Mouse (Mus musculus): ENCODE results near the gene Olfr1461.

Olfr1461 gene

DNA sequence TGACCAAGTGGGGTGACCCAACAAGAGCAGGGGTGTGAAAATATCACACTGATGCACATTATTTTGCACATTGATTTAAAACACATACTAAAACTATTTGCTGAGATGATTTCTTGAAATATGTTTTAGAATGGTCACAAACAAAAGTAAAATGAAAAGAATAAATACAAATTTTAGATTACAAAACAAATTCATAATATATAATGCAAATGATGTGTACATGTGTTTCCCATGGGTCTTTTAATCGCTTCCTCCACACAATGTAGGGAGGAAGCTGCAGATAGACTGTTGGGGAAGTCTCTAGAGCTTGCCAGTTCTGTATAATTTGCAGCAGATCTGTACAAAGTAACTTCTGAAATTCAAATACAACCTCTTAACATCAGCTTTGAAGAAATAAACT is at the start of gene Olfr1461:
Olfr1461 (plus strand) TSS at position 301 of the 400 bp plus-strand sequence.
- in situ Hi-C loops (cut with MboI; ENCODE audit: unreplicated experiment in 2 of 2), result no loop called here

- in situ Hi-C loops (cut with MboI; ENCODE audit: unreplicated experiment in 2 of 2), result no loop called here
Observed at GRCm38 (mm10) chr19:13149449-13149848, 13.4 kb upstream of the Olfr1461 start, which contains the start of gene Olfr1459. TSS of gene Olfr1459 (minus strand) at chr19:13149549.

DNA sequence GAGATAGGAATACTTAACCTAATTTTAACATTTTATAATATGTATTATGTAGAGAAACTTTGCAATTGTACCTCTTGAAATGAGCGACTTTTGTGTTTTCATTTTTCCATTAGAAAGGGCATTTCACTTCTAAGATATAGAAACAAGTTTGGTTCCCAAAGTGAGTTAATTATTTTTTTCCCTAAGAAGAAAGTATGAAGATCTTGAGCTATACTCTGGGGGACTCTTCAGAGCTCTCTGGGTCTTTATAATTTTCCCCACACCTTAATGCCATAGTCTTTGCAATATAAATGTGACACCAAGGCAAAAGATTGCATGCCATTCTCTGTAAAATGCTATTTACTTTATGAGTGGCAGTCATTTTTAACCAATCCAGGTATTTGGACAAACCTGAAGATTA is 22.6 kb downstream of the Olfr1461 start, which contains the start of gene Olfr1462:
Olfr1462 (plus strand) TSS at position 301 of the 400 bp plus-strand sequence.
- in situ Hi-C loops (cut with MboI; ENCODE audit: unreplicated experiment in 2 of 2), result no loop called here

All from v-Abl transformed pro-B cells (cell line).